Mouse (Mus musculus): ENCODE measurements around the gene Ift22. TPM values are rescaled to one million over a fixed set of nuclear protein-coding genes. Genes with fewer than 3 reads are reported as not detected.

Gene Ift22
- polyA plus RNA-seq (2015; fragmentation: Nextera tagmentation; extraction: Ambion mirVana), result 76.5 and 104 TPM in 2 replicates

- Histone ChIP-seq H3K9me3 (replicated peaks) (no peaks in the 10 kb centered on the region), H3K27ac (replicated peaks) (no peak within 1 kb of the TSS), H3K4me1 (peaks cover 14% of the 10 kb centered on the region; the same call in 1 of the 2 replicates), H3K9ac (peak within 1 kb of the TSS; percentile 62), H3K27me3 (no peaks in the 10 kb centered on the region), H3K4me2 (replicated peaks) (peak within 1 kb of the TSS; percentile 63), H3K4me3 (replicated peaks) (peak within 1 kb of the TSS; percentile 77), H3K36me3 (peaks cover 22% of the 10 kb centered on the region)
- peak; percentile 92 for ATAC-seq (ENCODE audit: insufficient number of reproducible peaks, low FRiP score, low TSS enrichment, low read depth)
- WGBS, result 8% methylated on average over 32 of the region's 32 CpGs
These were observed at the start of gene Ift22 for GRCm38 (mm10) chr5:136907991-136908857. Ift22 (plus strand) TSS chr5:136908150.

DNA sequence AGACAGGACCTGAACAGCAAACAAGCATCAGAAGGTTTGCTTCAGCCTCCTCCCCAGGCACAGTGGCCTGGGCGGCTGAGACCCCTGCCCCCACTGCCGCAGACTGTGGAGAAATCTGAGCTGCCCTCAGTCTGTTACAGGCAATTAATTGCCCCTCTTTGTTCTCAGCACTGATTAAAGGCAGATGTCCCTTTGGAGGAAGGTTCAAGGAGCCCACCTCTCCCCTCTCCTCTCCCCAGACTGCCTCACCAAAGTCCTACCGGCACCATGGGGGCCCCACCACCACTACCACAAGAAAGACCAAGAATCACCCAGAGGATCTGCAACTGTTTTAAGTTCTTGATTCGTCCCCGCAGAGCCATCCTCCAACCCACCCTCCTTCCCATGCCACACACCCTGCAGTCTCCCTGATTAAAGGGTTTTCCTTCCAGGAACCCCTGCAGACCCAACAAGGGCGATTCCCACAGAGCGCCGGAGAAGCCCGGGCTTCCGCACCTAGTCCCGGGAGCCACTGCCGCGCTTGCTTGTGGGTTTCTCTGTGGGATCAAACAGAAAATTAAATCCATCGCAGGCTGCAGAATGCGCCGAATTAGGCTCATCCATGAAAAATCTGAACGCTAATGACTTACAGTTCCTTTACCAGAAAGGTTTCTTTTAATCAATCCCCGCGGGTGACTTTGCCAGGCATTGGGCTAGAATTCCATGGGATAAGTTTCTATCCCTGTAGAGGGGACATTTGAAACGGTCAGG is 46.6 kb upstream of the Ift22 start:
- Histone ChIP-seq H3K9ac (peak overlapping the region; percentile 26), H3K4me3 (replicated peaks) (peak overlapping the region; percentile 23)
- ATAC-seq (ENCODE audit: insufficient number of reproducible peaks, low FRiP score, low TSS enrichment, low read depth), result peak; percentile 80

GRCm38 (mm10) chr5:136862806-136863205 is 45.1 kb upstream of the Ift22 start:
- H3K4me3 ChIP-seq (replicated peaks), result no peak overlapping the region
- H3K27me3 ChIP-seq, result no peaks in the 10 kb centered on the region
- no peak for ATAC-seq (ENCODE audit: insufficient number of reproducible peaks, low FRiP score, low TSS enrichment, low read depth)
- H3K9ac ChIP-seq, result no peak overlapping the region
- H3K4me1 ChIP-seq, result peaks cover 51% of the 10 kb centered on the region
- H3K9me3 ChIP-seq (replicated peaks), result no peaks in the 10 kb centered on the region
- peak overlapping the region; percentile 93 for H3K27ac ChIP-seq (replicated peaks)
- 37% methylated on average over 4 of the region's 4 CpGs for WGBS
- H3K4me2 ChIP-seq (replicated peaks), result no peak overlapping the region
- peaks cover 10% of the 10 kb centered on the region; the same call in 1 of the 2 replicates for H3K36me3 ChIP-seq

More for the DNA sequence above, 46.6 kb upstream of the Ift22 start:
- H3K9me3 ChIP-seq (replicated peaks), result no peaks in the 10 kb centered on the region
- peaks cover 46% of the 10 kb centered on the region for H3K4me1 ChIP-seq
- H3K27ac ChIP-seq (replicated peaks), result peak overlapping the region; percentile 91
- WGBS, result 4% methylated on average over 20 of the region's 20 CpGs
- no peaks in the 10 kb centered on the region for H3K27me3 ChIP-seq
- H3K4me2 ChIP-seq (replicated peaks), result peak overlapping the region; percentile 40
- peaks cover 10% of the 10 kb centered on the region; the same call in 1 of the 2 replicates for H3K36me3 ChIP-seq

- no peak for ATAC-seq (ENCODE audit: insufficient number of reproducible peaks, low FRiP score, low TSS enrichment, low read depth)
- H3K36me3 ChIP-seq, result peaks cover 11% of the 10 kb centered on the region; the same call in 1 of the 2 replicates
- H3K9ac ChIP-seq, result no peak overlapping the region
- no peak overlapping the region for H3K4me3 ChIP-seq (replicated peaks)
- no peaks in the 10 kb centered on the region for H3K27me3 ChIP-seq
- peak overlapping the region; percentile 93 for H3K27ac ChIP-seq (replicated peaks)
- 34% methylated on average over 9 of the region's 9 CpGs for WGBS
- H3K9me3 ChIP-seq (replicated peaks), result no peaks in the 10 kb centered on the region
- peak overlapping the region; percentile 31; the same call in 1 of the 2 replicates for H3K4me2 ChIP-seq (replicated peaks)
- peaks cover 55% of the 10 kb centered on the region for H3K4me1 ChIP-seq
These were observed 44.7 kb upstream of the Ift22 start for GRCm38 (mm10) chr5:136863276-136863675.

- H3K4me1 ChIP-seq, result peaks cover 63% of the 10 kb centered on the region
- WGBS, result 14% methylated on average over 14 of the region's 14 CpGs
- H3K4me2 ChIP-seq (replicated peaks), result peak overlapping the region; percentile 31
- peak; percentile 76 for ATAC-seq (ENCODE audit: insufficient number of reproducible peaks, low FRiP score, low TSS enrichment, low read depth)
- H3K9me3 ChIP-seq (replicated peaks), result no peaks in the 10 kb centered on the region
- no peak overlapping the region for H3K4me3 ChIP-seq (replicated peaks)
- no peaks in the 10 kb centered on the region for H3K27me3 ChIP-seq
- H3K9ac ChIP-seq, result no peak overlapping the region
- peak overlapping the region; percentile 93 for H3K27ac ChIP-seq (replicated peaks)
- H3K36me3 ChIP-seq, result 0 out of 2 replicates have a peak, but pooled peaks cover 7% of the 10 kb centered on the region
These were observed 43.8 kb upstream of the Ift22 start for GRCm38 (mm10) chr5:136863961-136864674.

GRCm38 (mm10) chr5:136867706-136868105 is 40.2 kb upstream of the Ift22 start:
- ATAC-seq (ENCODE audit: insufficient number of reproducible peaks, low FRiP score, low TSS enrichment, low read depth), result no peak

DNA sequence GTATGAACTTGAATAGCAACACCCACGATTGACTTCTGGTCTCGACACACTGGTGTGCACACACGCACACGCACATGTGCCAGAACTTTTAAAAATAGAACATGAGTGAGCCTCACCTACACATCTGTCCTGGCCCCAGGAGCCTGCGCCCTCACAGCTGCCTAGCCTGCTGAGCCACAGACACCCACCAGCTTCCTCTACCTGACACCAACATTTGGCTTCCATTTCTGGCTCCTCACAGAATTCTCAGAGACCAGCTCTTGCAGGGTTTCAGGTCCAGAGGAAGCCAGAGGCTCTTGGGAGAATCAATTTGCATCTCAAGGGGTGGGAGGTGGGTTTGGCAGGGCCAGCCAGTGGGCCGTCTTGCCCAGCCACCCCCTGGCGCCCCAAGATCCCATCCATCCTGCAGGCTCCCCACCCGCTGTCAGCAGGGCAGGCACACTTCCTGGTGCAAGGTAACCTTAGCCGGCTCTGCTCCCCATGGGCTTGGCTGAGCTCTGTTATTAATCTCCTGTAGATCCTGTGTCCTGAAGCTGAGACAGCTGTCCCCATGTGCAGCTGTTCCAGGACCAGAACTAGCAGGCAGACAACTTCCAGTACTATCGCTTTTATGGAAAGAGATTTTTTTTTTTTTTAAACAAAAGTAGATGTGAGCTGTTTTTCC is 38.4 kb upstream of the Ift22 start:
- no peak overlapping the region for H3K4me3 ChIP-seq (replicated peaks)
- 0 out of 2 replicates have a peak, but pooled peaks cover 2% of the 10 kb centered on the region for H3K36me3 ChIP-seq
- no peaks in the 10 kb centered on the region for H3K9me3 ChIP-seq (replicated peaks)
- H3K27me3 ChIP-seq, result no peaks in the 10 kb centered on the region
- no peak overlapping the region for H3K9ac ChIP-seq
- H3K4me1 ChIP-seq, result peaks cover 40% of the 10 kb centered on the region
- WGBS, result 36% methylated on average over 10 of the region's 10 CpGs
- H3K4me2 ChIP-seq (replicated peaks), result 0 out of 2 replicates have a peak overlapping the region, but pooled peaks have one; percentile 12
- peak overlapping the region; percentile 85 for H3K27ac ChIP-seq (replicated peaks)
- ATAC-seq (ENCODE audit: insufficient number of reproducible peaks, low FRiP score, low TSS enrichment, low read depth), result peak; percentile 86

More at GRCm38 (mm10) chr5:136867706-136868105, 40.2 kb upstream of the Ift22 start:
- Histone ChIP-seq H3K27ac (replicated peaks) (peak overlapping the region; percentile 85), H3K9ac (no peak overlapping the region), H3K4me3 (replicated peaks) (no peak overlapping the region), H3K4me1 (peaks cover 55% of the 10 kb centered on the region), H3K36me3 (0 out of 2 replicates have a peak, but pooled peaks cover 2% of the 10 kb centered on the region), H3K27me3 (no peaks in the 10 kb centered on the region), H3K4me2 (replicated peaks) (no peak overlapping the region), H3K9me3 (replicated peaks) (no peaks in the 10 kb centered on the region)
- WGBS, result 39% methylated on average over 5 of the region's 5 CpGs

DNA sequence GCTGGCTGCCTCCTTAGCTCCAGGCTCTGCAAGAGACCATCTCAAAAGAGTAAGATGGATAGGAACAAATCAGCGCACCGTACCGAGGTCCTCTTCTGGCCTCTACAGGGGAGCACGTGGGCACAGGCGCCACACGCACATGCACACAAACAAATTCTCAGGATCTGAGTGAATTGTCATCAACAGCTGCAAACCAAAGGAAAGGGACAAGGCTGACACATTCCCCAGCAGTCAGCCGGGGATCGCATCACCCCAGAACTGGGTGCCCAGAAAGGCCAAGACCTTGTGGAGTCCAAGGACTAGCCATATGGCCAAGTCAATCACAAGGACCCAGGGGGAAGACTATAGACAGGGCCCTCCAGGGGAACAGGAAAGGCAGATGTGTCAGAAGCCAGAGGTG is 35.5 kb upstream of the Ift22 start:
- Histone ChIP-seq H3K4me1 (peaks cover 30% of the 10 kb centered on the region), H3K36me3 (0 out of 2 replicates have a peak, but pooled peaks cover 9% of the 10 kb centered on the region), H3K9me3 (replicated peaks) (no peaks in the 10 kb centered on the region), H3K4me2 (replicated peaks) (no peak overlapping the region), H3K4me3 (replicated peaks) (no peak overlapping the region), H3K27ac (replicated peaks) (peak overlapping the region; percentile 31; the same call in 1 of the 2 replicates), H3K27me3 (no peaks in the 10 kb centered on the region), H3K9ac (no peak overlapping the region)
- no peak for ATAC-seq (ENCODE audit: insufficient number of reproducible peaks, low FRiP score, low TSS enrichment, low read depth)
- 67% methylated on average over 8 of the region's 8 CpGs for WGBS

DNA sequence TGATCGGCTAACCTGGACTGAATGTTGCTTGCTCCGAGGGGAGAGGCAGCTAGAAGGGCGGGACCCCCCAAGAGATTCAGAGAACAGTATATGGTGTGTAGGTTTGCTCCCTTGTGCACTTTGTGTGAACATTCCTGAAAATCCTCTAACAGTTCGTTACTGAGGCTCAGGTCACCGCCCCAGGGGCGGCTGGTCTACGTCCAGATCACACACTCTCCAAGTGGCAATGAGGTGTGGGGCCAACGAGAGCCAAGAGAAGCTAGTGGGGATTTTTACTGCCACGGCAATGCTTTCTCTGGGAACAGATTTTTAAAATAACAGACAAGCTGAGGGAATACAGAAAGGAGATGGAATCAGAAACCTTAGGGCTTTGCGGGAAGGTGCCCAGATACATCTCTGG is 33.7 kb upstream of the Ift22 start:
- H3K27me3 ChIP-seq, result no peaks in the 10 kb centered on the region
- H3K4me3 ChIP-seq (replicated peaks), result no peak overlapping the region
- 0 out of 2 replicates have a peak overlapping the region, but pooled peaks have one; percentile 22 for H3K27ac ChIP-seq (replicated peaks)
- no peaks in the 10 kb centered on the region for H3K9me3 ChIP-seq (replicated peaks)
- ATAC-seq (ENCODE audit: insufficient number of reproducible peaks, low FRiP score, low TSS enrichment, low read depth), result no peak
- WGBS, result 57% methylated on average over 10 of the region's 10 CpGs
- no peak overlapping the region for H3K9ac ChIP-seq
- no peak overlapping the region for H3K4me2 ChIP-seq (replicated peaks)
- 0 out of 2 replicates have a peak, but pooled peaks cover 15% of the 10 kb centered on the region for H3K36me3 ChIP-seq
- H3K4me1 ChIP-seq, result peaks cover 15% of the 10 kb centered on the region

DNA sequence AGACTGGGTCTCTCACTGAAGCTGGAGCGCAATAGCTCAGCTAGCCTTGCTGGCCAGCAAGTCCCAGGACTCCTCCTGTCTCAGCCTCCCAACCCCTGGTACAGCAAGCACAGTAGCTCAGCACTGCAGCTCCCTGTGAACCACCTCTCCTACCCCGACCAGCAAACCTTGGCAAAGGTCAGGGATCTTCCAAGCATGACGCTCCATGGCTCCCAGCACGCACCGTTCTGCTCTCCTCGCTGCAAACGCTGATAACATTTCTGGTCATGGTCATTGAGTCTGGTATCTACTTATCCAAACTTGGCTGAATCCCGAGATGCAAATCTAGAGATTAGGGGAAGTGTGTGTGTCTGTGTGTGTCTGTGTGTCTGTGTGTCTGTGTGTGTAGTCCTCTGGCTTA is 27.8 kb upstream of the Ift22 start:
- Histone ChIP-seq H3K9ac (no peak overlapping the region), H3K36me3 (0 out of 2 replicates have a peak, but pooled peaks cover 15% of the 10 kb centered on the region), H3K4me1 (peaks cover 35% of the 10 kb centered on the region), H3K4me3 (replicated peaks) (0 out of 2 replicates have a peak overlapping the region, but pooled peaks have one; percentile 79), H3K27ac (replicated peaks) (0 out of 2 replicates have a peak overlapping the region, but pooled peaks have one; percentile 36), H3K4me2 (replicated peaks) (peak overlapping the region; percentile 73), H3K27me3 (peaks cover 3% of the 10 kb centered on the region; the same call in 1 of the 2 replicates), H3K9me3 (replicated peaks) (no peaks in the 10 kb centered on the region)
- ATAC-seq (ENCODE audit: insufficient number of reproducible peaks, low FRiP score, low TSS enrichment, low read depth), result no peak
- 75% methylated on average over 8 of the region's 8 CpGs for WGBS

All from embryonic facial prominence, embryonic 15.5 days (tissue).